Mouse (Mus musculus) hindbrain, postnatal 0 days (tissue): ENCODE results near the gene Lmf1. TPM values are rescaled to one million over a fixed set of nuclear protein-coding genes. Genes with fewer than 3 reads are reported as not detected.

Experiments
- ATAC-seq: fragments of 200-750 bp; cut with Nextera tagmentation; 2 replicates; pipeline ENCODE4 v1.8.0; 2017; ENCODE audit warnings: mild to moderate bottlenecking, moderate TSS enrichment, moderate library complexity
- DNase-seq: peaks from one replicate; pipeline ENCODE4 v3.0.0-alpha.2; 2015; ENCODE audit warnings: low spot score
- H3K27ac ChIP-seq: fragments of 300-500 bp; sonication (generic); 2 replicates; pipeline ENCODE4 v1.5.1; 2014; ENCODE audit warnings: mild to moderate bottlenecking
- H3K27me3 ChIP-seq: fragments of 300-500 bp; sonication (generic); 2 replicates; pipeline ENCODE4 v1.6.1; 2014; ENCODE audit warnings: low read length, mixed read lengths; ENCODE audit not compliant: insufficient read depth
- H3K36me3 ChIP-seq: fragments of 300-500 bp; sonication (generic); 2 replicates; pipeline ENCODE4 v1.6.1; 2014; ENCODE audit warnings: low read length, mixed read lengths; ENCODE audit not compliant: insufficient read depth
- H3K4me1 ChIP-seq: fragments of 300-500 bp; sonication (generic); 2 replicates; pipeline ENCODE4 v1.6.1; 2014; ENCODE audit warnings: antibody characterized with exemption, low read length, mixed read lengths; ENCODE audit not compliant: insufficient read depth
- H3K4me2 ChIP-seq: fragments of 300-500 bp; sonication (generic); 2 replicates; pipeline ENCODE4 v1.6.1; 2014; ENCODE audit warnings: low read depth, mild to moderate bottlenecking, low read length, moderate library complexity, mixed read lengths
- H3K4me3 ChIP-seq: fragments of 300-500 bp; sonication (generic); 2 replicates; pipeline ENCODE4 v1.5.1; 2014; ENCODE audit warnings: low read length
- H3K9ac ChIP-seq: fragments of 300-500 bp; sonication (generic); replicated peaks from 2 replicates; pipeline ENCODE4 v1.6.1; 2014; ENCODE audit warnings: mild to moderate bottlenecking, low read length, moderate library complexity, mixed read lengths
- H3K9me3 ChIP-seq: fragments of 300-500 bp; sonication (generic); 2 replicates; pipeline ENCODE4 v1.6.1; 2016; ENCODE audit warnings: low read length, mixed read lengths
- CTCF ChIP-seq: IDR thresholded peaks from 2 replicates; pipeline ENCODE4 v1.5.1; 2016; ENCODE audit warnings: antibody characterized with exemption, control low read depth, low read depth
- WGBS: fragments of 180-500 bp; shearing (Covaris S2); extraction: QIAGEN DNeasy Blood & Tissue Kit; methylation state at CpG from one replicate; pipeline ENCODE4 v1.1.7; 2014; 5-methylcytosine and 5-hydroxymethylcytosine counted together
- polyA plus RNA-seq: library from polyadenylated mRNA; unstranded; fragments of >200 nt; fragmentation: Nextera tagmentation; extraction: Ambion mirVana; gene quantifications from 2 replicates; pipeline ENCODE4 v1.2.1, GENCODE M21; 2015
- total RNA-seq: library from RNA; depleted of rRNA; stranded (reverse); fragments of >200 nt; gene quantifications from 2 replicates; pipeline ENCODE4 v1.2.3, GENCODE M21; 2014; rRNA removed

The Lmf1 gene
- 38.1 and 45.1 TPM in 2 replicates for total RNA-seq
- 21.4 and 22.4 TPM in 2 replicates for polyA plus RNA-seq

- H3K36me3 ChIP-seq = no peaks in the 10 kb centered on the region
- under 1% methylated on average over 31 of the region's 31 CpGs for WGBS
- H3K9me3 ChIP-seq = no peaks in the 10 kb centered on the region
- peak; percentile 95 for ATAC-seq
- peak within 1 kb of the TSS; percentile 56 for H3K9ac ChIP-seq
- peak; percentile 61 for TF ChIP-seq CTCF
- no peaks in the 10 kb centered on the region for H3K27me3 ChIP-seq
- peak within 1 kb of the TSS; percentile 71 for H3K4me2 ChIP-seq
- H3K4me3 ChIP-seq = peak within 1 kb of the TSS; percentile 50
- peak within 1 kb of the TSS; percentile 60 for H3K27ac ChIP-seq
- DNase-seq = peak; percentile 97
- H3K4me1 ChIP-seq = 0 out of 2 replicates have a peak, but pooled peaks cover 5% of the 10 kb centered on the region
These were observed at the start of gene Lmf1 for GRCm38 (mm10) chr17:25578920-25579319. Gene Lmf1, plus strand, starts transcription at chr17:25579085.

DNA sequence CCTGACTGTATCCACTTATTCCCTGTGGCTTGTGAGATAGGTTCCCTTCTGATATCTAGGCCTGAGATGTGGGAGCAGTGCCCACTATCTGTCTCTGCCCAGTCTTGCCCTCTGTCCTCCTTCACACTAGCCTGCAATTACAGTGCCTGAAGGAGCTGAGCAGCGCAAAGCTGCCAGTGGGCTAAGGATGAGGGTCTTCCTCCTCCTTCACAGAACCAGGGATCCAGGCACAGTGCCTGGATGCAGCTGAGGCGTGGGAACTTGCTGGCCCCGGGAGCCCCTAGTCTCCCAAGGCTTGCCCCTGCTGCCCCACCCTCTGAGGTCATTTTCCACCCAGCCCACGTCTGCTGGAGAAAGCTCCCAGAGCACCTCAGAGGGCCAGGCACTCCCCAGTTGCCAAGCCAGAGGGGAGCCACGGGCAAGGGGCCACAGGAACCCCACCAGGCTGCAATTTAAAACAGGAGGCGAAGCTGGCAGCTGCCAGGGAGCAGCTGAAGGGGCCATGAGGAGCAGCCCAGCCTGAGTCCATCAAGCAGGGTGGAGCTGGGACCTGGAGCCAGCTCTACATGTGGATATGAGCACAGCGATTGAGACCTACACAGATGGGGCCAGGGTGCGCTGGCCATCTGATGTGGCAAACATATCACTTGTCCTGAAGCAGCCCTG, 48.4 kb upstream of the Lmf1 start:
- Histone ChIP-seq H3K4me1 (no peaks in the 10 kb centered on the region), H3K4me2 (no peak overlapping the region), H3K9ac (no peak overlapping the region), H3K9me3 (no peaks in the 10 kb centered on the region), H3K36me3 (no peaks in the 10 kb centered on the region), H3K4me3 (no peak overlapping the region), H3K27ac (no peak overlapping the region), H3K27me3 (no peaks in the 10 kb centered on the region)
- 48% methylated on average over 8 of the region's 8 CpGs for WGBS
- DNase-seq (peak; percentile 19), ATAC-seq (peak; percentile 51; the same call in 1 of the 2 replicates)
- no peak for TF ChIP-seq CTCF

DNA sequence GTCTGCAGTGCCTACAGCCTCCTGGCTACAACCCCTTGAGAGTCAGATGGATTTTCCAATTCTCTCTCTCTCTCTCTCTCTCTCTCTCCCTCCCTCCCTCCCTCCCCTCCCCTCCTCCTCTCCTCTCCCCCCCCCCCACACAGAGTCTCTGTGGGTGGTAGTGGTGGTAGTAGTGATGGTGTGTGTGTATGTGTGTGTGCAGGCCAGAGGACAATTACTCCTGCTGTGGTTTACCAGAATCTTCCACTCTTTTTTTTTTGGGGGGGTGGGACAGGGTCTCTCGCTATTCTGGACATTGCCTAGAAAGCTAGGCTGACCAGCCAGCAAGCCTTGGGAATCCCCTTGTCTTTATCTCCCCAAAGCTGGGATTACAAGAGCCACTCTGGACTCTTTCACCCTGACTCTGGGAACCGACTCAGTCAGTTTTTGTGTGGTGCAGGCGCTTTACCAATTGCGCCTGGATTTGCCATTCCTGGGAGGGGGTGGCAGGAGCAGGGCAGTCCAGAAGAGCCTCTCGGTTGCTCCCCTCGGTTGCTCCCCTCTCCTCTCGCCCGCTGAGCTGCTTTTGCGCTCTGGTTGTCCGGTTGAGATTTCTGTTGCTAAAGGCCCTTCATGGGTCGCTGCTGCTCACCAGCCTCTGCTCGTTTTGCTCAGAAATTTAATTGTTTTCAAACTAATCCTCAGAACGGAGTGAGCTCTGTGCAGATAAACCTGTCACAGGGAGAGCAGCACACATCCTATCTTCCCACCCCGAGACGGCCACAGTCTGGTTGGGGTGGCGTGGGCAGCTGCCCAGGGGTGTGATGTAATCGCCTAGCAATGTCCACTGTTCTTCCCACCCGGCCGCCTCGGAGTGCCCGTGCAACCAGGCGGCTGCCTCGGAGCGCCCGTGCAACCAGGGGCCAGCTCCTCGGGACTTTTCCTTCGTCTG, 39.7 kb upstream of the Lmf1 start:
- no peaks in the 10 kb centered on the region for H3K36me3 ChIP-seq
- peak; percentile 54 for DNase-seq

GRCm38 (mm10) chr17:25540731-25541130, 38.2 kb upstream of the Lmf1 start:
- no peak for ATAC-seq
- H3K27ac ChIP-seq = no peak overlapping the region
- no peak for TF ChIP-seq CTCF
- 80% methylated on average over 5 of the region's 5 CpGs for WGBS
- H3K4me2 ChIP-seq = no peak overlapping the region
- H3K9ac ChIP-seq = no peak overlapping the region
- DNase-seq = no peak
- H3K4me3 ChIP-seq = no peak overlapping the region
- no peaks in the 10 kb centered on the region for H3K36me3 ChIP-seq
- H3K27me3 ChIP-seq = no peaks in the 10 kb centered on the region
- H3K9me3 ChIP-seq = no peaks in the 10 kb centered on the region
- H3K4me1 ChIP-seq = no peaks in the 10 kb centered on the region

More for the DNA sequence above, 39.7 kb upstream of the Lmf1 start:
- WGBS = 23% methylated on average over 27 of the region's 27 CpGs
- peak; percentile 80 for ATAC-seq
- H3K27me3 ChIP-seq = no peaks in the 10 kb centered on the region
- H3K4me2 ChIP-seq = peak overlapping the region; percentile 31
- peak overlapping the region; percentile 71; the same call in 1 of the 2 replicates for H3K27ac ChIP-seq
- H3K4me3 ChIP-seq = no peak overlapping the region
- H3K4me1 ChIP-seq = no peaks in the 10 kb centered on the region
- no peaks in the 10 kb centered on the region for H3K9me3 ChIP-seq
- TF ChIP-seq CTCF = no peak
- H3K9ac ChIP-seq = no peak overlapping the region

- no peak for DNase-seq
- no peak for TF ChIP-seq CTCF
- no peak overlapping the region for H3K27ac ChIP-seq
- no peaks in the 10 kb centered on the region for H3K4me1 ChIP-seq
- WGBS = 86% methylated on average over 4 of the region's 4 CpGs
- H3K4me3 ChIP-seq = no peak overlapping the region
- H3K9me3 ChIP-seq = no peaks in the 10 kb centered on the region
- no peak overlapping the region for H3K4me2 ChIP-seq
- ATAC-seq = no peak
- no peak overlapping the region for H3K9ac ChIP-seq
- H3K36me3 ChIP-seq = no peaks in the 10 kb centered on the region
- H3K27me3 ChIP-seq = no peaks in the 10 kb centered on the region
These were observed 37.1 kb upstream of the Lmf1 start for GRCm38 (mm10) chr17:25541768-25542167.

- no peaks in the 10 kb centered on the region for H3K9me3 ChIP-seq
- H3K27me3 ChIP-seq = no peaks in the 10 kb centered on the region
- H3K4me3 ChIP-seq = no peak overlapping the region
- TF ChIP-seq CTCF = no peak
- no peaks in the 10 kb centered on the region for H3K4me1 ChIP-seq
- ATAC-seq = no peak
- H3K27ac ChIP-seq = no peak overlapping the region
- no peak for DNase-seq
- no peak overlapping the region for H3K9ac ChIP-seq
- 41% methylated on average over 3 of the region's 3 CpGs for WGBS
- H3K36me3 ChIP-seq = no peaks in the 10 kb centered on the region
- H3K4me2 ChIP-seq = no peak overlapping the region
These were observed 31.9 kb upstream of the Lmf1 start for GRCm38 (mm10) chr17:25547026-25547425.
